Mouse (Mus musculus) intestine, embryonic 14.5 days (tissue): ENCODE results near the gene Lemd1. TPM values are rescaled to one million over a fixed set of nuclear protein-coding genes. Genes with fewer than 3 reads are reported as not detected.
A peak's percentile ranks its signal among the peaks of the same experiment; 100 is the strongest.
"Not testable (repeated sequence)": the region's sequence is repeated elsewhere in the genome, so short reads cannot be mapped to it uniquely, and the experiment has no call there.

Experiments
- ATAC-seq: fragments of 200-750 bp; cut with Nextera tagmentation; replicated peaks from 2 replicates; pipeline ENCODE4 v1.8.0; 2017; ENCODE audit warnings: low read depth, moderate number of reproducible peaks, moderate TSS enrichment, moderate library complexity; ENCODE audit not compliant: low FRiP score, low TSS enrichment
- DNase-seq: peaks from one replicate; pipeline ENCODE4 v3.0.0-alpha.2; 2018; ENCODE audit warnings: low spot score
- H3K27ac ChIP-seq: fragments of 300-500 bp; sonication (generic); 2 replicates; pipeline ENCODE4 v1.5.1; 2014; ENCODE audit warnings: low read depth, mild to moderate bottlenecking, control low read depth
- H3K27me3 ChIP-seq: fragments of 300-500 bp; sonication (generic); replicated peaks from 2 replicates; pipeline ENCODE4 v1.6.1; 2014; ENCODE audit warnings: low read length, control low read depth; ENCODE audit not compliant: control insufficient read depth, insufficient read depth
- H3K36me3 ChIP-seq: fragments of 300-500 bp; sonication (generic); 2 replicates; pipeline ENCODE4 v1.6.1; 2014; ENCODE audit warnings: low read length, control low read depth; ENCODE audit not compliant: control insufficient read depth, insufficient read depth
- H3K4me1 ChIP-seq: fragments of 300-500 bp; sonication (generic); replicated peaks from 2 replicates; pipeline ENCODE4 v1.6.1; 2014; ENCODE audit warnings: low read length, control low read depth, mixed read lengths; ENCODE audit not compliant: control insufficient read depth, insufficient read depth
- H3K4me2 ChIP-seq: fragments of 300-500 bp; sonication (generic); 2 replicates; pipeline ENCODE4 v1.6.1; 2014; ENCODE audit warnings: low read length
- H3K4me3 ChIP-seq: fragments of 300-500 bp; sonication (generic); 2 replicates; pipeline ENCODE4 v1.5.1; 2014; ENCODE audit warnings: low read depth, low read length, control low read depth, mixed read lengths
- H3K9ac ChIP-seq: fragments of 300-500 bp; sonication (generic); 2 replicates; pipeline ENCODE4 v1.6.1; 2014; ENCODE audit warnings: mild to moderate bottlenecking, low read length
- H3K9me3 ChIP-seq: fragments of 300-500 bp; sonication (generic); 2 replicates; pipeline ENCODE4 v1.6.1; 2016; ENCODE audit warnings: low read length, control low read depth; ENCODE audit not compliant: control insufficient read depth
- WGBS: fragments of 180-500 bp; shearing (Covaris S2); extraction: QIAGEN DNeasy Blood & Tissue Kit; methylation state at CpG from one replicate; pipeline ENCODE4 v1.1.7; 2014; 5-methylcytosine and 5-hydroxymethylcytosine counted together
- polyA plus RNA-seq: library from polyadenylated mRNA; unstranded; fragments of >200 nt; fragmentation: Nextera tagmentation; extraction: Ambion mirVana; gene quantifications from 2 replicates; pipeline ENCODE4 v1.2.1, GENCODE M21; 2014

The Lemd1 gene
- polyA plus RNA-seq, 1 experiment from 2014 or later = 0.27 TPM

GRCm38 (mm10) chr1:132158741-132159140, 32.5 kb upstream of the Lemd1 start:
- WGBS = 29% methylated on average over 2 of the region's 2 CpGs
- Histone ChIP-seq H3K27ac (no peak overlapping the region), H3K9me3 (no peaks in the 10 kb centered on the region), H3K4me1 (no peaks in the 10 kb centered on the region; the same call in 1 of the 2 replicates), H3K4me2 (no peak overlapping the region), H3K4me3 (no peak overlapping the region), H3K27me3 (0 out of 2 replicates have a peak, but pooled peaks cover 3% of the 10 kb centered on the region), H3K36me3 (no peaks in the 10 kb centered on the region), H3K9ac (no peak overlapping the region)
- no peak for ATAC-seq
- no peak for DNase-seq

DNA sequence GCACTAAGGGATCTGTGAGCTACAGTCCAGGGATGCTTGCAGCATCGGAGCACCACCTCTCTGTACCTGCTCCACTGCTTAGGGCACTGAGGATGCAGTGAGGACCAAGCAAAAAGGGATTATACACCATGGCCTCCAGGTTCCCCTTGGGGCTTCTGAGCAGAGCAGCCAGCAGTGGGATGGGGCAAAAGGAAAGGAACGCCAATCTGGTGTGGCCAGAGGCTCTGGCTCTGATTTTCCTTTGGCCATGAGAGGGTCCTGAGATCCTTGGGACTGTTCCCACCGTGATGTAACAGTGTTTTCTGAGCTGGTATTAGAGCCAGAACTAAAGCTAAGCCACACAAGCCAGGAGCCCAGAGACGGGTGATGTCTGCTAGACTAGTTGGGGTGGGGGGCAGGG, 31.6 kb upstream of the Lemd1 start:
- no peaks in the 10 kb centered on the region for H3K4me1 ChIP-seq
- no peak overlapping the region for H3K9ac ChIP-seq
- H3K4me3 ChIP-seq = no peak overlapping the region
- no peak for ATAC-seq
- no peak overlapping the region for H3K27ac ChIP-seq
- H3K27me3 ChIP-seq = 0 out of 2 replicates have a peak, but pooled peaks cover 3% of the 10 kb centered on the region
- no peak for DNase-seq
- no peaks in the 10 kb centered on the region for H3K9me3 ChIP-seq
- no peak overlapping the region for H3K4me2 ChIP-seq
- H3K36me3 ChIP-seq = no peaks in the 10 kb centered on the region
- WGBS = 64% methylated on average over 4 of the region's 4 CpGs

GRCm38 (mm10) chr1:132161211-132161880, 29.9 kb upstream of the Lemd1 start:
- DNase-seq = no peak
- Histone ChIP-seq H3K4me3 (no peak overlapping the region), H3K4me1 (no peaks in the 10 kb centered on the region), H3K36me3 (no peaks in the 10 kb centered on the region), H3K9me3 (no peaks in the 10 kb centered on the region), H3K9ac (no peak overlapping the region), H3K27ac (no peak overlapping the region), H3K27me3 (0 out of 2 replicates have a peak, but pooled peaks cover 3% of the 10 kb centered on the region), H3K4me2 (no peak overlapping the region)
- no peak for ATAC-seq
- 54% methylated on average over 7 of the region's 7 CpGs for WGBS

DNA sequence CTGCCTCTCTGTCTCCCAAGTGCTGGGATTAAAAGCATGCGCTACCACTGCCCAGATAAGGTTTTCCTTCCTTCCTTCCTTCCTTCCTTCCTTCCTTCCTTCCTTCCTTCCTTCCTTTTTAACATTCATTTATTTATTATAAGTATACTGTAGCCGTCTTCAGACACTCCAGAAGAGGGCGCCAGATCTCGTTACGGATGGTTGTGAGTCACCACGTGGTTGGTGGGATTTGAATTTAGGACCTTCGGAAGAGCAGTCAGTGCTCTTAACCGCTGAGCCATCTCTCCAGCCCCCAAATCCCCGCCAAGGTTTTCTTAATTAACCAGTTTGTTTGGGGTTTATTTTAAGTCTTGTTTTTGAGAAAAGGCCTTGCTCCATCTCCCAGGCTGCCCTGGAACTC, 28.6 kb upstream of the Lemd1 start:
- not testable (repeated sequence) for H3K4me2 ChIP-seq, H3K4me3 ChIP-seq, H3K4me1 ChIP-seq, H3K36me3 ChIP-seq, H3K27me3 ChIP-seq, H3K9ac ChIP-seq, H3K27ac ChIP-seq, H3K9me3 ChIP-seq, DNase-seq, ATAC-seq
- 58% methylated on average over 9 of the region's 9 CpGs for WGBS

DNA sequence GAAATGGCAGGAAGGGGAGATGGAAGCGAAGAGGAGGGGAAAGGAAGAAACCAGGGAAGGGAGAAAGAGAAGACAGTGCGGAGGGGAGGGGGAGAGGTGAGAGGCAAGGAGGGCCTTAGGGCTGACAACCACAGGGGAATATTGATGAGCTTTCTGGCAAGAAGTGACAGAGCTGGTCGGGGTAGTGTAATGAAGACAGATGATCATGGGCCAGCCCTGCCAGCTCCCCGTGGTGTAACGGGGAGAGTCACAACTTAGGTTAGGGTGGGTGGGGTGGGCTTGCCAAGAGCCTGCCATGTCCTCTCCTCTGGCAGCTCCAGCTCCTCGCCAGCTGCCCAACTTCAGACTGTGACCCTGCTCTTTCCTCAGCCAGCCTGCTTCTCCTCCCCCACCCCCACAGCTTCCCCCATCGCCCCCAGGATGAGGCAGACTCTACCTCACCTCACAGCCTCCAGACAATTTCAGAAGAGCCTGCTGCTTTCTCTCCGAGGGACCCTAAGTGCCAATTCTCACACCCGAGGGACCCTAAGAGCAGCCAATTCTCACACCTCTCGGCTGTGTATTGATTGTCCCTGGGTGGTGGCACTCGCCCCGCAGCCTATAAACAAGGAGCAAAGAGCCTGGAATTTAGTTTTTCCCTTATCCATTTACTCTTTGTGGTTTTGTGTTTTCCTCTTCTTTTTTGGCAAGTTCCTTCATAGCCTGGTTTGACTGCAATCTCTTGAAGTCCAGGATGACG, 26.3 kb upstream of the Lemd1 start:
- WGBS = 20% methylated on average over 12 of the region's 13 CpGs
- peaks cover 3% of the 10 kb centered on the region; the same call in 1 of the 2 replicates for H3K4me1 ChIP-seq
- ATAC-seq = no peak

DNA sequence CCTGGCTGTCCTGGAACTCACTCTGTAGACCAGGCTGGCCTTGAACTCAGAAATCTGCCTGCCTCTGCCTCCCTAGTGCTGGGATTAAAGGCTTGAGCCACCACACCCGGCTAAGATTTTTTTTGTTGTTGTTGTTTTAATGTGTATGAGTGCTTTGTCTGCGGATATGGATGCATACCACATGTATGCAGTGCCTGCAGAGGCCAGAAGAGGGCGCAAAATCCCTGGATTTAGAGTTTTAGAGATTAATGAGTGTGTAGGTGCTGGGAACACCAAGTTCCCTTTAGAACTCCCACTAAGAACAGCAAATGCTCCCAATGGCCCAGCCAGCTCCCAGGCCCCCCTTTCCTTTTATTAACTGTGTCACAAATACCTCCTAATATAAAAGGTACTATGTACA, 25.4 kb upstream of the Lemd1 start:
- Histone ChIP-seq H3K9me3 (no peaks in the 10 kb centered on the region), H3K4me3 (no peak overlapping the region), H3K27ac (no peak overlapping the region), H3K27me3 (peaks cover 5% of the 10 kb centered on the region; the same call in 1 of the 2 replicates), H3K4me1 (peaks cover 3% of the 10 kb centered on the region; the same call in 1 of the 2 replicates), H3K36me3 (no peaks in the 10 kb centered on the region), H3K4me2 (no peak overlapping the region), H3K9ac (no peak overlapping the region)
- WGBS = 55% methylated on average over 3 of the region's 3 CpGs
- DNase-seq = no peak
- no peak for ATAC-seq

More for the DNA sequence above, 26.3 kb upstream of the Lemd1 start:
- Histone ChIP-seq H3K27ac (no peak overlapping the region), H3K9me3 (no peaks in the 10 kb centered on the region), H3K36me3 (no peaks in the 10 kb centered on the region), H3K4me2 (no peak overlapping the region), H3K9ac (no peak overlapping the region), H3K27me3 (peaks cover 5% of the 10 kb centered on the region; the same call in 1 of the 2 replicates), H3K4me3 (no peak overlapping the region)
- no peak for DNase-seq

DNA sequence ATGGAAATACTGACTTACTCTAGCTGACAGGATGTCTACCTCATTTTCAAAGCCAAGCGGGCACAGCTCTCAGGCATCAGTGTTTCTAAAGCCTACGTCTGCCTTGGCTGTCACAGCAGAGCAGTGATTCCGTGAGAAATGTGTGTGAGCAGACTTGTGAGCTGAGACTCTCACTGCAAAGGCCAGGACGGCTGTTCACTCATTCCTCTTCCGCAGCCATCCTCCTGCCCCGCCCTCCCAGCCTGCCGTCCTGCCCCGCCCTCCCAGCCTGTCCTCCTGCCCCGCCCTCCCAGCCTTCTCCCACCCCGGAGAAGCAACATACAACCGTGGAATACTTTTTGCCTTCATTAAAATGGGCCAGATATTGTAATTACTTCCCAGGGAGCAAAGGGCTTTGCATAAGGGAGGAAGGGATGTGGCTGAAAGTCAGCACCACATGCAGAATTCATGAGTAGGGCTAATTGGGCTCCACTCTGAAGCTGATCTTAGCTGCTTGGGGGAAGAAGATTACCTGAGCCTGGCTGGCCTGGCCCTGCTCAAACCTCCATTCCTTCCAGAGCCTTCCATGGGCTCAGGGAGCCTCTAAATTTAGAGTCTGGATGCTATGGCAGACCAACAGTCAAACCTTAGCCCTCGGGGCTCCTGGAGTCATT, 23.0 kb upstream of the Lemd1 start:
- Histone ChIP-seq H3K27ac (no peak overlapping the region), H3K36me3 (no peaks in the 10 kb centered on the region), H3K4me1 (peaks cover 7% of the 10 kb centered on the region; the same call in 1 of the 2 replicates), H3K27me3 (peaks cover 5% of the 10 kb centered on the region; the same call in 1 of the 2 replicates), H3K9me3 (no peaks in the 10 kb centered on the region), H3K4me3 (peak overlapping the region; percentile 15; the same call in 1 of the 2 replicates), H3K9ac (no peak overlapping the region), H3K4me2 (peak overlapping the region; percentile 43)
- WGBS = 9% methylated on average over 10 of the region's 12 CpGs
- no peak for DNase-seq
- ATAC-seq = no peak

- Histone ChIP-seq H3K27ac (no peak overlapping the region), H3K9ac (no peak overlapping the region), H3K9me3 (no peaks in the 10 kb centered on the region), H3K27me3 (peaks cover 5% of the 10 kb centered on the region; the same call in 1 of the 2 replicates), H3K36me3 (no peaks in the 10 kb centered on the region), H3K4me3 (no peak overlapping the region), H3K4me2 (no peak overlapping the region), H3K4me1 (peaks cover 7% of the 10 kb centered on the region; the same call in 1 of the 2 replicates)
- no peak for DNase-seq
- ATAC-seq = no peak
- 33% methylated on average over 6 of the region's 6 CpGs for WGBS
Measured at GRCm38 (mm10) chr1:132170698-132171097, 20.5 kb upstream of the Lemd1 start.
